Mouse (Mus musculus) left cerebral cortex, postnatal 25 days (tissue): ENCODE measurements at regions not wholly inside any gene's neighbourhood (a gene's known extent, or its start where the extent isn't known, plus 50 kb on each side); places are given as distances from the start of the nearest gene placed in this dataset.

Experiments
- DNase-seq, 2 experiments: peaks; one replicate each; pipeline ENCODE4 v3.0.0; 2022; ENCODE audit warnings: low spot score in 2 of 2, mixed read lengths in 1 of 2
- intact Hi-C: fragments of 180-260 bp; cut with DNase I; formaldehyde crosslinking; loops from one replicate; pipeline ENCODE4 v1.15.1; 2025

- intact Hi-C loops: no loop called here
- peak; percentile 55 to 82 for DNase-seq
Measured at GRCm38 (mm10) chr9:116375658-116376357, 200.6 kb upstream of the Tgfbr2 start.

- no peak for DNase-seq
- intact Hi-C loops: no loop called here
Measured at GRCm38 (mm10) chr9:116374343-116374742, 199.2 kb upstream of the Tgfbr2 start.

- no peak for DNase-seq
- intact Hi-C loops: no loop called here
Measured at GRCm38 (mm10) chr9:116373396-116373795, 198.2 kb upstream of the Tgfbr2 start.

DNA sequence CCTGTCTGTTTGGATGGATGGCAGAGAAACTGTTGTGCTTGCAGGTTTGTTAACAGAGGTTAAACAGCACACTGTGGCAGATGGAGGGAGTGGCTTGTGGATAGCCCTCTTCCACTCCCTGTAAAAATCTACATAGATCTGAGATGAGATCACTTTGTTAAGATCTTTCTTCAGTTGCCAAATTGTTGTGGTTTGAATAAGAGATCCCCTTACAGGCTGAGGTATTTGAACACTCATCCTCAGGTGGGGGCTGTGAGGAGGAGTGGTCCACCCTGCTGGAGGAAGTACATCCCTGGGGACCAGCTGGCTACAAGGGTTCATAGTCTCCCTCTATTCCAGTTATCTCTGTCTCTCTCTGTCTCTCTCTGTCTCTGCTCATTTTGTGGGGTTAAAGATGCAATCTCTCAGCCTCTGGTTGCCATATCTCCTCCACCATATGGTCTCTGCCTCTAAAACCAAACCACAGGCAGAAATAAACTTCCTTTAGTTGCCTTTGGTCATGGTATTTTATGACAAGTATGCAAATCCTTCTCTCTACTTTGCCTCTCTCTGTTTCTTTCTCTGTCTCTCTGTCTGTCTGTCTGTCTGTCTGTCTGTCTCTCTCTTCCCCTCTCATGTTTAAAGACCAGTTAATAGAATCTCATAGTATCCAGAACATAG, 194.0 kb upstream of the Tgfbr2 start:
- intact Hi-C loops: no loop called here
- no peak for DNase-seq

- intact Hi-C loops: no loop called here
- DNase-seq: no peak
Measured at GRCm38 (mm10) chr9:116366713-116367112, 191.6 kb upstream of the Tgfbr2 start.

- no peak for DNase-seq
- intact Hi-C loops: no loop called here
Measured at GRCm38 (mm10) chr9:116366193-116366592, 191.0 kb upstream of the Tgfbr2 start.

GRCm38 (mm10) chr9:116365701-116366100, 190.5 kb upstream of the Tgfbr2 start:
- intact Hi-C loops: no loop called here
- DNase-seq: no peak

DNA sequence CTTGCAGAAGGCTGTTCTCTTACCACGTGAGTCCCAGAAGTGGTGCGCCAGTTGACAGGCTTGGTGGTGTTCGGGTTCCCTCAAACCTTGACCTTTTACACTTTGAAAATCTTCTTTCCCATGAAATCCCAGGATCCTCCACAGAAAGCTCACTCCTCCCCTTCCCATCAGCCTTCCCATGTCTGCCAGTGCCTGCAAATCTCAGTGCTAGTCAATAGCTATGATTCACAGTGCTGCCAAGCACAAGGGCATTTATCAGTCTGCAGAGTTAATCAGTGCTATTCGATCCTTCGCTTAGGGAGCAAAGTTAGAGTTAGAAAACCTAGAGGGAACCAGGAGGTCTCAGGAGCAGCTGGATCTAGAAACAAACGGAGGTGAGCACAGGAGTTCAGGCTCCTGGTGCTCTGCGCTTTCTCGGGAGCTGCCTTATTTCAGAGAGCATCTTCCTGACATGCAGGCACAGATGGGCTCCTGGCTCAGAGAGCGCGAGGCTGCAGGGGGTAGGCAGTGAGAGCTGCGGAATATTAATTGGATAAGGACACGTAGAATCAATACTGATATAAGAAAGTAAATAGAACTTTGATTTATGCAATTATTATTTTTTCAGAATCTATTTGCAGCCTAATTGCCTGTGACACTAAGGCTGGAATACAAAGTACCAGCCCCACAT, 190.0 kb upstream of the Tgfbr2 start:
- intact Hi-C loops: no loop called here
- DNase-seq: no peak

DNA sequence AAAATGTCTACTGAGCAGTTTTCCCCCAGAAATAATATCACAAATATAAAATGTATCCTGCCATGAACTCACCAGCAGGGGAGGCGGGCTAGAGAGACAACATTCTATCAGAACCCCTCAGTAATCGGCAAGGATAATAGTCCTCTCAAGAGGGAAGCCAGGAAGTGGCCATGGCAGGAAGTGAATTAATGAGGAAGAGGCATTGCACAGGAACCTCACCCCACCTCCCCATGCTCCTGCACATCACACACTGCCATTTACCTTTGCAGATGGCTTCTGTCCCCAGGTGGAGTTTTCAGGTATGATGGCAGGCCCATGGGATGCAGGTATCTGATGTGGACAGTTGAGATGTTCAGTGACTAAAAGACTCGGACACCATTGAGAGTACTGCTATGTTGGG, 185.9 kb upstream of the Tgfbr2 start:
- intact Hi-C loops: no loop called here
- DNase-seq: no peak

- no peak for DNase-seq
- intact Hi-C loops: no loop called here
Measured at GRCm38 (mm10) chr9:116354056-116354732, 179.0 kb upstream of the Tgfbr2 start.

GRCm38 (mm10) chr9:116352801-116353494, 177.8 kb upstream of the Tgfbr2 start:
- intact Hi-C loops: no loop called here

GRCm38 (mm10) chr9:116350804-116351547, 175.8 kb upstream of the Tgfbr2 start:
- intact Hi-C loops: no loop called here
- DNase-seq: no peak

More at GRCm38 (mm10) chr9:116352801-116353494, 177.8 kb upstream of the Tgfbr2 start:
- no peak for DNase-seq

- intact Hi-C loops: no loop called here
- no peak for DNase-seq
Measured at GRCm38 (mm10) chr9:116347021-116347420, 171.9 kb upstream of the Tgfbr2 start.

GRCm38 (mm10) chr9:116346495-116346894, 171.3 kb upstream of the Tgfbr2 start:
- intact Hi-C loops: no loop called here

DNA sequence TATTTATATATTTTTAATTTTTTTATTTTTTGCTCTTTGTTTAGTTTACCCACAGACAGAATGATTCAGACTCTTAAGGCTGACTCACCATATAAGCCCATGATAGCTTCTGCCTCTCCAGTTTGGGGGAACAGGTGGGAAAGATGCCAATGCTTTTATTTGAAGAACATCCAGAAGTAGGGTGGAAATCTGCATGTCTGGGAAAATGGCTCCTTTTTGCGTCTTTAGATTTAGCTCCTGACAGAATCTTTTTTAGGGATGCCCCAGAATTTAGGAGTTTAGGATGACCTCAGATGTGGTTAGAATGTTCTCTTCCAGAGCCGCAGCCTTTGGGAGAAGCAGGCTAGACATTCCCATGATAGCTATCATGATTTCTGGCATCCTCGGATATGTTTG, 167.9 kb upstream of the Tgfbr2 start:
- intact Hi-C loops: no loop called here
- peak in 1 of 2 experiments; percentile 83 for DNase-seq

More at GRCm38 (mm10) chr9:116346495-116346894, 171.3 kb upstream of the Tgfbr2 start:
- no peak for DNase-seq

DNA sequence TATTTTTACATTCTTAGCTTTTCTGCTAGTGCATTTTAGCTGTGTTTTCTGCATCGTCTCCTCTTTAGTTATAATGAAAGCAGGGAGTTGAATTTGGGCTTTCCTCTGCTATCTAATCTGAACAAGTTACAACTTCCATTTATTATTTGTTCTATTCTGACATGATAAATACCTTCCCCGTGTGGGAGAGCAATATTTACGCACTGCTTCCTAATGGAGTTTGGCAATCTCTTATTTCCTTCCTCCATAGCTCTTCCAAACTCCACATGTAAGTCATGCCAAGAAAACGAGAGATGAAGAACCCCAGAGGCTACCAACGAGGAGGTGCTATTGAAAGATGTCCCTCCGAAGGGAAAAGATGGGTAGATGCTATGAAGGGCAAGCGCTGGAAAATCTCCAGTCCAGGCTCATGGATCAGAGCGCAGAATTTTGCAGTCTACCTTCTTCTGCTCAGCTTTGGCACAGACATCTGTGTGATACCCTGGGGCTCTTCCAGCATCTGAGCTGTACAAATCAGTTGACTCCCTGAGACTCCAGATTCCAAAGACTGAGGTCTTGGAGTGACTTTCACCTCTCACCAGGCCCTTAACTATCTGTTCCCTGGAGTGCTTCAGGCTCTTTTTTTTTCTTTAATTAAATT, 167.4 kb upstream of the Tgfbr2 start:
- peak in 1 of 2 experiments; percentile 48 for DNase-seq
- intact Hi-C loops: no loop called here

DNA sequence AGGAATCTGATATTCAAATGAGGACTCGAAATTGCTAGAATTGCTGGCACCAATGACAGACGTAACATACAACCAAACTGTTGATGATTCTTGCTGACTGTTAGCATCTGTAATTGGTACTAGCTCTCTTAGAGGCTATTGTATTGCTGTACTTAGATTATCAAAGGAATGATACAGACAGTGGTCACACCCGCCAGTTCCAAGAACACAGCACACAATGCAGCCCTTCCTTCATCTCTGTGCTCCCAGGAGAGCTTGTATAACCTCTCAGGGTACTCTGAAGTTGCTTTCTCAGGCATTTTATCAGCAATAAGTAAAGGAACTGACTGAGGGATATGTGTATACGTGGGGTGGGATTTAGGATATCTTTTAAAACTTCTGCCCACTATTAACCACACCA, 166.8 kb upstream of the Tgfbr2 start:
- DNase-seq: no peak
- intact Hi-C loops: no loop called here

DNA sequence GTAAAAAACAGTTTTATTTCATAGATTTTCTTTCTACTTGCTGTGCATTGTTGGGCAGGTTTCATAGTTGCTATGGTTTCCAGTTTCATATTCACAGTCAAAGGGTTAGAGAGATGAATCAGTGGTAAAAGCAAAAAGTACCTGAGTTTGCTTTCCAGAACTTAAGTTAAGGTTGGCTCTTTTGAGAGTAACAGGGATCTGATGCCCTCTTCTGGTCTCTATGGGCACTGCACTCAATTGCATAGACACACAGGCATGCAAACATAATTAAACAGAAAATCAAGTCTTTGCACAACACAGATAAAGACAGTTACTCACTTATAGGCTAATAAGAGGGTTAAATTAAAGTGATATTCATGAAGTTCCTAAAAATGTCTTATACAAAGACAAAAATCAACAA, 165.8 kb upstream of the Tgfbr2 start:
- intact Hi-C loops: no loop called here
- DNase-seq: no peak

- intact Hi-C loops: no loop called here
- DNase-seq: no peak
Measured at GRCm38 (mm10) chr9:116338729-116339100, 163.6 kb upstream of the Tgfbr2 start.
